Mouse (Mus musculus) heart, embryonic 13.5 days (tissue): Measurements from ENCODE around the gene Tuft1. TPM values are rescaled to one million over a fixed set of nuclear protein-coding genes. Genes with fewer than 3 reads are reported as not detected.
"Not testable (repeated sequence)": the region's sequence is repeated elsewhere in the genome, so short reads cannot be mapped to it uniquely, and the experiment has no call there.

Experiments
- ATAC-seq: fragments of 200-750 bp; cut with Nextera tagmentation; 2 replicates; pipeline ENCODE4 v1.8.0; 2017; ENCODE audit warnings: moderate TSS enrichment; ENCODE audit not compliant: insufficient number of reproducible peaks, low FRiP score, low TSS enrichment; ENCODE audit errors: extremely low read depth
- H3K27ac ChIP-seq: fragments of 300-500 bp; sonication (generic); replicated peaks from 2 replicates; pipeline ENCODE4 v1.5.1; 2015; ENCODE audit warnings: moderate library complexity, mild to moderate bottlenecking, inconsistent platforms
- H3K27me3 ChIP-seq: fragments of 300-500 bp; sonication (generic); replicated peaks from 2 replicates; pipeline ENCODE4 v1.6.1; 2015; ENCODE audit warnings: mild to moderate bottlenecking, inconsistent platforms
- H3K36me3 ChIP-seq: fragments of 300-500 bp; sonication (generic); 2 replicates; pipeline ENCODE4 v1.6.1; 2015; ENCODE audit warnings: mild to moderate bottlenecking, inconsistent platforms
- H3K4me1 ChIP-seq: fragments of 300-500 bp; sonication (generic); 2 replicates; pipeline ENCODE4 v1.6.1; 2015; ENCODE audit warnings: inconsistent platforms
- H3K4me2 ChIP-seq: fragments of 300-500 bp; sonication (generic); 2 replicates; pipeline ENCODE4 v1.6.1; 2015; ENCODE audit warnings: inconsistent platforms, mild to moderate bottlenecking, moderate library complexity
- H3K4me3 ChIP-seq: fragments of 300-500 bp; sonication (generic); 2 replicates; pipeline ENCODE4 v1.5.1; 2015; ENCODE audit warnings: moderate library complexity, mild to moderate bottlenecking, inconsistent platforms
- H3K9ac ChIP-seq: fragments of 300-500 bp; sonication (generic); 2 replicates; pipeline ENCODE4 v1.6.1; 2015; ENCODE audit warnings: inconsistent platforms, mild to moderate bottlenecking, moderate library complexity
- H3K9me3 ChIP-seq: fragments of 300-500 bp; sonication (generic); 2 replicates; pipeline ENCODE4 v1.6.1; 2016; ENCODE audit warnings: inconsistent platforms
- WGBS: fragments of 180-500 bp; shearing (Covaris S2); methylation state at CpG from one replicate; pipeline ENCODE4 v1.1.7; 2015; ENCODE audit warnings: mixed read lengths; 5-methylcytosine and 5-hydroxymethylcytosine counted together
- polyA plus RNA-seq: library from polyadenylated mRNA; unstranded; fragments of >200 nt; fragmentation: Nextera tagmentation; extraction: Ambion mirVana; gene quantifications from 2 replicates; pipeline ENCODE4 v1.2.1, GENCODE M21; 2015

Tuft1 gene
- polyA plus RNA-seq, 1 experiment from 2014 or later = 6.4 TPM

DNA sequence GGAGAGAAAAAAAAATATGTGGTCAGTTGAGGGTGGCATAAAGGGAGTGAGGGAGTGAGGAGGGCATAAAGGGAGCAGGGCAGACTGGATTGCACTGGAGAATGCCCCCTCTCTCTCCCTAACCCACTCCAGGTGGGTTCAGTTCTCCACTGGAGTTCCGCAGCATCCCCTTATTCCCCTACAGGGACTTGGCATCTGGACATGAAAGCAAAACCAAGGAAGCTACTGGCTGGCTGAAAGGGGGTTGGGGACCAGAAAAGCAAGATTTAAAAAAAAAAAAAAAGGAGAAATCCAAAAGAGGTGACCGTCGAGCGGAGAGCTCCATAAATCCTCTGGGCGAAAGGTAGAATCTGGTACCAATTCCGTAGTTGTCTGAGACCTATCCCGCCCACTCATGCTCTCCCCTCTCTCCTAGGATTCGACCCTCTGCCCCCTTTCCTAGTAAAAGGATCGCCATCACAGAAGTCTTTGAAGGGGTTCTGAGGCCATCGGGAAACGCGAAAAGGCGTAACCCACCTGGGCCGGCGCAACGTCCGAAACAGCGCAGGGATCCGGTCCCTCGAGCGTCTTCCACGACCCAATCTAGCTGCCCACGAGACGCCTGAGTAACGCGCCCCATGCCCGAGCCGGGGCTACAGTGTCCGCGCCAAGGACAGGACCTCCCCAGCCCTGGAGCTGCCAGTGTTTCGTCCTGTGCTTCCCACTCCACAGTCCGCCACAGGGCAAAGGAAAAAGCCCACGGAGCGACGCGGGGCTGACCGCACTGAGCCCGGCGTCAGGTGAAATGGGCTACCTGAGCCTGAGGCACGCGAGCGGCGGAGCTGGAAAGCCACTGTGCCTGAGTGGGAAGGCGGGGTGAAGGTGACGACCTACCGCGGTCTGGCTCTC lies 576 bp downstream of the Tuft1 start:
- peak overlapping the region; percentile 82 for H3K4me2 ChIP-seq
- H3K9ac ChIP-seq = peak overlapping the region; percentile 79
- not testable (repeated sequence) for H3K27ac ChIP-seq, H3K27me3 ChIP-seq, H3K36me3 ChIP-seq, H3K9me3 ChIP-seq
- peak; percentile 45 for ATAC-seq
- H3K4me1 ChIP-seq = peaks cover 11% of the 10 kb centered on the region
- H3K4me3 ChIP-seq = peak overlapping the region; percentile 58
- WGBS = 2% methylated on average over 27 of the region's 47 CpGs

DNA sequence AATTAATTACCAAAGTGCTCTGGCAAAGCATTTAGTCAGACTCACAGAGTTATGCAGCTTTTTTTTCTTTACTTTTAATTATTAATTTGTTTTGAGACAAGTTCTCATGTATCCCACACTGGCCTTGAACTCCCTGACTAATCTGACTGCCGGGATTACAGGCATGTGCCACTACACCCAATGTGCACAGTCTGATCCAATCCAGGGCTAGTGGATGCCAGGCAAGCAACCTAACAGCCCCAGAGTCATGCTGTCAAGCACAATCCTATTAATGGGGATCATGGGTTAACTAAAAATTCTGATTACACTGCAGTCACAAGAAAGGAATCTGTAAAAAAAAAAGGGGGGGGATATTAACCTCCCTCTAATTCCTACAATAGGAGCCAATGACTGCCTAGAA lies 4.7 kb downstream of the Tuft1 start:
- H3K4me1 ChIP-seq = peaks cover 22% of the 10 kb centered on the region
- H3K4me2 ChIP-seq, H3K27ac ChIP-seq, H3K36me3 ChIP-seq, H3K4me3 ChIP-seq, H3K27me3 ChIP-seq, ATAC-seq, H3K9me3 ChIP-seq, H3K9ac ChIP-seq: not testable (repeated sequence)
- 65% methylated on average over 1 of the region's 1 CpGs for WGBS

DNA sequence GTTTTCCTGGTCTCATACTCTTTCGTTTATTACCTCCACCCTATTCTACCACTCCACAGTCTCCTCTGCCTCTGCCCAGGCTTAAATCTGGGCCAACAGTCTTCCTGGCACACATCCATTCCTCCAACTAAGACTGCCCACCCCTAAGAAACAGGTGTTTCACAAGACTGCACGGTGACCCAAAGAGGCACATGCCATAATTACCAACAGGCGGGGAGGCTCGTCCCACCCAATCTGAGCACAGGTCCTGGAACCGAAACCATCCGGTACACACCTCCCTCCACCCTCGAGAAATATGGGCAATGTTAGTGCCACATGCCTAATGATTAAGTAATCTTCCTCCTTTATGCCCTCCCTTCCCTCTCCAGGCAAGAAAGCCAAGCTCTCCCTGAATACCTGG lies 8.3 kb downstream of the Tuft1 start:
- Histone ChIP-seq H3K4me2 (no peak overlapping the region), H3K27ac (no peak overlapping the region), H3K4me1 (peaks cover 23% of the 10 kb centered on the region), H3K9me3 (no peaks in the 10 kb centered on the region), H3K4me3 (no peak overlapping the region), H3K27me3 (no peaks in the 10 kb centered on the region), H3K36me3 (no peaks in the 10 kb centered on the region), H3K9ac (no peak overlapping the region)
- 83% methylated on average over 7 of the region's 7 CpGs for WGBS
- no peak for ATAC-seq

DNA sequence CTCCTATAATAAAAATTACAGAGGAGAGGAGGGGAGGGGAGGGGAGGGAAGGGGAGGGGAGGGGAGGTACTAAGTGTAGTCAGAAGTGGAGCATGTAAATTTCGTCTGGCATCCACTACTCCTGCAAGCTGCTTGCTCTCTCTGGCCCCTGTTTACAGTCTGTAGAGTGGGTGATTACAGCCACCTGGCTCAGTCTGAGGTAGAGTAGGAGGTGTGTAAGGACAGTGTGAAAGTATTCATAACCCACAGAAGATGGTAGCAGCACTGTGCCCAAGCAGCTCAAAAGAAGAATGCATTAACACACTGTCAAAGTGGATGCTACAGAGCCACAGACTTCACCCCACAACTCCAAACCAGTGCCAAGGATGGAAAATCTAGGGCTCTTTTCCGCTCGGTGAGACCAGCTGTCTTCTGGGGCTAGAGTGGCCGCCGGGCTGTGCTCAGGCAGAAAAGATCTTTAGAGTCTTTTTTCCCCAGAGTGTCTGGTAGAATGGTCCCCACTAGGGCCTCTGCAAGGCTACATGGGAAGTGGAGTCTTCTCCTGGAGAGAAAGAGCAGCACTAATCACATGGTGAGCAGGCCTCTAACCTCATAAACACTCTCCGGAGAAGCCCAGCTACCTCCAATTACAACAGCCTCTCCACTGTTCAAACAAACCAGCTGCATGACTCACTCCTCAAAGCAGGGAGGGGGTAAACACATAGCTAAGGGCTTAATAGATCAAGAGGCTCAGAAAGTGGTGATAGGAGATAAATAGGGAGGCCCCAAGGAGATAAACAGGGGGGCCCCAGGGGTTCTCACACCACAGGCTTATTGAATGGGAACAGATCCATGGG lies 9.7 kb downstream of the Tuft1 start:
- Histone ChIP-seq H3K4me1 (peaks cover 23% of the 10 kb centered on the region), H3K4me3 (no peak overlapping the region), H3K27ac (peak overlapping the region; percentile 80), H3K9ac (no peak overlapping the region), H3K27me3 (no peaks in the 10 kb centered on the region), H3K36me3 (no peaks in the 10 kb centered on the region), H3K9me3 (no peaks in the 10 kb centered on the region), H3K4me2 (peak overlapping the region; percentile 53)
- WGBS = 16% methylated on average over 6 of the region's 6 CpGs
- peak; percentile 42 for ATAC-seq

DNA sequence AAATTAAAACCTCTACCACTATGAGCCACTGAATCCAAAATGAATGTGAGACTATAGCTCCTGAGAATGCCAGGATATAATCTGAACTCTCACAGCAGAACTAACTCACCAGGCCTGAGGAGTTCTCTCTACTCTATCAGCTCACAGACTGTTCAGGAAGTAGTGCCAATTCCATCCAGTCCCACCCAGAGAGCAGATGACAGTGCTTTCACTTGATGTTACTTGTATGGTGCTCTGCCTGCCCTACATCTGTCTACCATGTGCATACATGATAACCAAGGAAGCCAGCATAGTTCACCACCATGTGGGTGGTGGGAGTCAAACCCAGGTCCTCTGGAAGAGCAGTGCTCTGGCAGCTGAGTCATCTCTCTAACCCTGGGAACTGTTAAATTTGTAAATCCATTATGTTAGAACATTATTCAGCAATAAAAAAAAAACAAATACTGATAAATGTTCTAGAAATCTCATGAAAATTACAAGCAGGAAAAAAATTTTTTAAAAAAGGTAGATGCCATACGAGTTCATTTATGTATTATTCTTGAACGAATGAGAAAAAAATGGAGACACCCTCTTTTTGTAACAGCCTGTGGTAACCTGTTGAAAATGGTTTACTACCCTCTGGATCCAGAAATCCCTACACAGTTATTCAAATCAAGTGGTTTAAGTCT lies 16.0 kb downstream of the Tuft1 start, which contains the start of gene Gm10972:
Gene Gm10972, plus strand, starts transcription at position 618 of the 668 bp plus-strand sequence.
- not testable (repeated sequence) for H3K36me3 ChIP-seq, H3K4me3 ChIP-seq, ATAC-seq, H3K4me1 ChIP-seq, H3K9me3 ChIP-seq, H3K4me2 ChIP-seq, H3K9ac ChIP-seq, H3K27ac ChIP-seq, H3K27me3 ChIP-seq
- 84% methylated on average over 2 of the region's 2 CpGs for WGBS

DNA sequence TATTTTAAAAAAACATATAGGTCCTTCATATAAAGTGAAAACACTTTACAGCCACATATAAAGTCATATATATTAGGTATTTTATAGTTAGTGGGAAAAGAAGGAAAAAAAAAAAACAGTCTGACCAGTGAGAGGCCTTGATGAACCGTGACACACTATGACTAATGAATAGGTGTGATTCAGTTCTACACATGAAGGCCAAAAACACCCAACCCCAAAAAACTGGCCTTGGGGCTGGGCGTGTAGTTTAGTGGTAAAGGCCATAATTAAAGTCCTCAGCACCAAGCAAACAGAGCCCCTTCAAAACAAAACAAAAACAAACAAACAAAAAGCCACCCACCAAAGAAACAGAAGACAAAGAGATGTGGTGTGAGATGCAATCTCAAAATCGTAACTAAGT lies 28.8 kb downstream of the Tuft1 start:
- no peak overlapping the region for H3K27ac ChIP-seq
- H3K36me3 ChIP-seq = peaks cover 6% of the 10 kb centered on the region; the same call in 1 of the 2 replicates
- H3K9me3 ChIP-seq = no peaks in the 10 kb centered on the region
- no peaks in the 10 kb centered on the region for H3K4me1 ChIP-seq
- no peak overlapping the region for H3K4me3 ChIP-seq
- H3K4me2 ChIP-seq = no peak overlapping the region
- WGBS = 74% methylated on average over 3 of the region's 3 CpGs
- no peak overlapping the region for H3K9ac ChIP-seq
- H3K27me3 ChIP-seq = no peaks in the 10 kb centered on the region
- no peak for ATAC-seq

DNA sequence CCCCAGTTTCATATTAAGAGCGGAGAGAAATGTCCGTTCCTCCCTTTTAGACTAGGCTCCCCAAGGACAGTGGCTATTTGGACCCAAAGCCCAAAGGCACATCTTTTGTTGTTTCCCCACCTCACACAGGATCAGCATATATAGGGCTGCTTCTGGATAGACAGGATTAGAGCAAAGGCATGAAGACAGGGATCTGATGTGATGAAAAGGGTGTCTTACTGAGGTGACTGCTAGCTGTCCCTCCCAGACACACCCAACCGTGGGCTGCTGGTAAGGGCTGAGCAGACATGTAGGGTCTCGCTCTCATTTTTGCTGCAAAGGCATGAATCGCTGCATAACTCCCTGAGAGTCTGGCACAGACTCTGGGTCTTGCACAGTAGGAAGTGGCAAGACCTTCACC lies 30.0 kb downstream of the Tuft1 start:
- Histone ChIP-seq H3K9me3 (no peaks in the 10 kb centered on the region), H3K4me1 (peaks cover 9% of the 10 kb centered on the region), H3K27me3 (no peaks in the 10 kb centered on the region), H3K4me3 (no peak overlapping the region), H3K27ac (no peak overlapping the region), H3K36me3 (peaks cover 6% of the 10 kb centered on the region; the same call in 1 of the 2 replicates), H3K9ac (no peak overlapping the region), H3K4me2 (no peak overlapping the region)
- ATAC-seq = no peak
- 91% methylated on average over 5 of the region's 5 CpGs for WGBS

DNA sequence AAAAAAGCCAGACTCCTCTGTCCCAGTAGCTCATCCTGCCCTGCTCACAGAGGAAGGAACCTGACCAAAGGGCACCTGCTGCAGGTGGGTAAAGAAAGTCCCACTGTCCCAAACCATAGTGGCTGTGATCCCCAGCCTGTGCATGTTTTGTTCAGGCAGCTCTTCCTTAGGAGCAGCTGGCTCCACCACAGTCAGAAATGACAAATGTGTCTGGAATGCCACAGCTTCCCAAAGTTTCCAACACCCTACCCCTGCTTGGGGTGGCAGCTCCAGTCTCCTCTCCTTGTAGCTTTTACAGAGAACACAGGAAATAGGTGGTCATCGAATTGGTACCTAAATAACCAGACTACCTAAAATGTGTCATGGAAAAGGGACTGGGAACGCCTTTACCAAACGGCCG lies 34.4 kb downstream of the Tuft1 start:
- Histone ChIP-seq H3K9me3 (no peaks in the 10 kb centered on the region), H3K4me1 (peaks cover 36% of the 10 kb centered on the region), H3K4me2 (no peak overlapping the region), H3K27me3 (no peaks in the 10 kb centered on the region), H3K4me3 (no peak overlapping the region), H3K9ac (no peak overlapping the region), H3K36me3 (peaks cover 8% of the 10 kb centered on the region; the same call in 1 of the 2 replicates), H3K27ac (no peak overlapping the region)
- ATAC-seq = no peak
- WGBS = 75% methylated on average over 4 of the region's 4 CpGs

DNA sequence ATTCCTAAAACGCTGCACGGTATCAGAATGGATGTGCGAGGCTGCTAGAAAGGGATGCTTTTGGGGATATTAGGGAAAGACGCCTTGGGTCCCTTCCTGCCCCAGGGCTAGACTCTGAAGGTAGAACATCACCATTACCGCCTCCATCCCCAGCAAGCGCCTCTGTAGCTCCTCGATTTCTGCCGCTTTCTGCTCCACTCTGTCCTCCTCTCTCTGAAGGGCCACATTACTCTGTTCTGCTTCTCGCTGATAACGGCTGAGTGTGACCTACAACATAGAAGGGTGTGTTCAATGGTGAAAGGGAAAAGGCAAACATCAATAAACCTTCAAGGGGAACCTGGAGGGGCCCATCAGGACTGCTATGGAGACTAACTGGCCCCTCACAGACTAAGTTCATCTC lies 36.1 kb downstream of the Tuft1 start:
- 70% methylated on average over 10 of the region's 10 CpGs for WGBS
- no peak overlapping the region for H3K9ac ChIP-seq

DNA sequence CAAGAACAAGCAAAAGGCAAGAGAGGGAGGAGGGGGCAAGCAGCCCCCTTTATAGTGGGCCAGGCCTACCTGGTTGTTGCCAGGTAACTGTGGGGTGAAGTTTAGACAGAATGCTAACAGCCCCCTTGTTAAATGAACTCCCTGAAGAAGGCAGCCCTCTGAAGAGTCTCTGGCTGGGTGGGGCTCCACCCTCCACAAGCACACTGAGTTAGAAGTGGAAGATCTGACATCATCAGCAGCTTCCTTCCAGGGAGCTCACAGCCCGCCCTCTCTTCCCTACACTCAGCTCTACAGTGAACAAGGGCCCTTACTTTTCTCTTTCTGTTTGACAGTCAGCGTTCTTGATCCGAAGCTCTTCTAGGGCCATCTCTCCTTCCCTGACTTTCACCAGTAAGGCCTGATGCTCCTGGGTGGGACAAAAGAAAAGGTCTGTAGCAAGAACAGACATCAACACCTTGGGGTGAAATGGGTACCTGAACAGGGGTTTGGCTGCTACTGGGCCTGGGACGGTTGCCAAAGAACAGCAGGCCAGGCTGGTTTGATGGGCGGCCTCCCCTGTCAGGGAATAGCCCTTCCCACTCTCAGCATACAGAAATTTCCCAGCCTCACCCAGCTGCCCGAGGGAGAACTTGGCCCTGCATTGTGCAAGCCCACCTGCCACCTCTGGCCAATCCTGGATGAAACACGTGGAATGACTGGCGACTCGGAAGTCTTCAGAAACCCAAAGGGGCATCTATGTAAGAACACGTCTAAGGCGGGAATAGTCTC lies 36.7 kb downstream of the Tuft1 start:
- peaks cover 36% of the 10 kb centered on the region for H3K4me1 ChIP-seq
- no peak overlapping the region for H3K4me2 ChIP-seq
- no peaks in the 10 kb centered on the region for H3K27me3 ChIP-seq
- 0 out of 2 replicates have a peak, but pooled peaks cover 2% of the 10 kb centered on the region for H3K36me3 ChIP-seq
- peak overlapping the region; percentile 58 for H3K27ac ChIP-seq
- 0 out of 2 replicates have a peak overlapping the region, but pooled peaks have one; percentile 0 for H3K9ac ChIP-seq
- no peaks in the 10 kb centered on the region for H3K9me3 ChIP-seq
- H3K4me3 ChIP-seq = no peak overlapping the region
- ATAC-seq = no peak
- 58% methylated on average over 11 of the region's 11 CpGs for WGBS

More for the DNA sequence above, 36.1 kb downstream of the Tuft1 start:
- no peaks in the 10 kb centered on the region for H3K27me3 ChIP-seq
- H3K4me1 ChIP-seq = peaks cover 36% of the 10 kb centered on the region
- H3K36me3 ChIP-seq = peaks cover 3% of the 10 kb centered on the region; the same call in 1 of the 2 replicates
- no peak for ATAC-seq
- no peak overlapping the region for H3K4me2 ChIP-seq
- H3K27ac ChIP-seq = peak overlapping the region; percentile 58
- no peak overlapping the region for H3K4me3 ChIP-seq
- H3K9me3 ChIP-seq = no peaks in the 10 kb centered on the region
